Comparison of ENCODE assay signal across 8 mouse cellular contexts in genomic region chr2:167586041-167586440, GRCm38 (mm10). TPM values are rescaled to one million over a fixed set of nuclear protein-coding genes. Genes with fewer than 3 reads are reported as not detected.
DNase-seq lines count a peak whose midpoint lies in the region; ATAC-seq and TF ChIP-seq lines count a peak whose summit lies in the region.

No protein-coding gene starts in this region.

- no peak overlapping the region for H3K9ac ChIP-seq in hindbrain, embryonic 12.5 days
- H3K9ac ChIP-seq in hindbrain, postnatal 0 days (replicated peaks; ENCODE audit: low read length): no peak overlapping the region
- no peak overlapping the region for H3K9ac ChIP-seq in kidney, postnatal 0 days (ENCODE audit: low read depth, low read length)
- H3K9ac ChIP-seq in forebrain, embryonic 14.5 days (ENCODE audit: low read length): no peak overlapping the region

- no peak overlapping the region for H3K4me2 ChIP-seq in hindbrain, embryonic 12.5 days (replicated peaks)
- H3K4me2 ChIP-seq in hindbrain, postnatal 0 days (ENCODE audit: low read depth, low read length): no peak overlapping the region
- no peak overlapping the region for H3K4me2 ChIP-seq in kidney, postnatal 0 days (ENCODE audit: low read length)
- no peak overlapping the region for H3K4me2 ChIP-seq in forebrain, embryonic 14.5 days (ENCODE audit: low read length)

- no peak for ATAC-seq in hindbrain, embryonic 12.5 days (ENCODE audit: low FRiP score)
- no peak for ATAC-seq in hindbrain, postnatal 0 days
- ATAC-seq in kidney, postnatal 0 days (replicated peaks; ENCODE audit: low FRiP score, low read depth): no peak
- no peak for ATAC-seq in forebrain, embryonic 14.5 days

- no peak overlapping the region for H3K4me3 ChIP-seq in hindbrain, embryonic 12.5 days
- no peak overlapping the region for H3K4me3 ChIP-seq in hindbrain, postnatal 0 days (ENCODE audit: low read length)
- H3K4me3 ChIP-seq in kidney, postnatal 0 days (replicated peaks; ENCODE audit: low read depth, low read length): no peak overlapping the region
- no peak overlapping the region for H3K4me3 ChIP-seq in forebrain, embryonic 14.5 days (ENCODE audit: low read depth, low read length)

- no peaks in the 10 kb centered on the region for H3K9me3 ChIP-seq in hindbrain, embryonic 12.5 days (replicated peaks)
- no peaks in the 10 kb centered on the region for H3K9me3 ChIP-seq in hindbrain, postnatal 0 days (ENCODE audit: low read length)
- no peaks in the 10 kb centered on the region for H3K9me3 ChIP-seq in kidney, postnatal 0 days (replicated peaks; ENCODE audit: low read length)
- H3K9me3 ChIP-seq in forebrain, embryonic 14.5 days (replicated peaks; ENCODE audit: control insufficient read depth, low read length): no peaks in the 10 kb centered on the region

- H3K27ac ChIP-seq in hindbrain, embryonic 12.5 days: 0 out of 2 replicates have a peak overlapping the region, but pooled peaks have one; percentile 4
- H3K27ac ChIP-seq in hindbrain, postnatal 0 days: no peak overlapping the region
- H3K27ac ChIP-seq in kidney, postnatal 0 days: peak overlapping the region; percentile 81
- H3K27ac ChIP-seq in forebrain, embryonic 14.5 days (ENCODE audit: low read depth, low read length): no peak overlapping the region

- no peaks in the 10 kb centered on the region for H3K36me3 ChIP-seq in hindbrain, embryonic 12.5 days
- no peaks in the 10 kb centered on the region for H3K36me3 ChIP-seq in hindbrain, postnatal 0 days (ENCODE audit: insufficient read depth, low read length)
- H3K36me3 ChIP-seq in kidney, postnatal 0 days (ENCODE audit: insufficient read depth, low read length): no peaks in the 10 kb centered on the region
- H3K36me3 ChIP-seq in forebrain, embryonic 14.5 days (ENCODE audit: control insufficient read depth, insufficient read depth, low read length): no peaks in the 10 kb centered on the region

- peaks cover 6% of the 10 kb centered on the region; the same call in 1 of the 2 replicates for H3K27me3 ChIP-seq in hindbrain, embryonic 12.5 days
- no peaks in the 10 kb centered on the region for H3K27me3 ChIP-seq in hindbrain, postnatal 0 days (ENCODE audit: insufficient read depth, low read length)
- H3K27me3 ChIP-seq in kidney, postnatal 0 days (ENCODE audit: insufficient read depth, low read length): no peaks in the 10 kb centered on the region
- H3K27me3 ChIP-seq in forebrain, embryonic 14.5 days (replicated peaks; ENCODE audit: control insufficient read depth, insufficient read depth, low read length): no peaks in the 10 kb centered on the region

- no peak for DNase-seq in hindbrain, postnatal 0 days (ENCODE audit: low spot score)
- peak; percentile 94 for DNase-seq in fibroblast of lung, adult 2 months (ENCODE audit: low read depth)
- DNase-seq in kidney, postnatal 0 days (ENCODE audit: low spot score): no peak
- peak; percentile 83 for DNase-seq in lung, postnatal 36 days
- DNase-seq in T-cell, adult 2 months (ENCODE audit: low spot score): no peak
- DNase-seq in forebrain, embryonic 14.5 days (ENCODE audit: low spot score): no peak
- DNase-seq in testis, postnatal 10 days (ENCODE audit: low spot score): no peak

- no peak for TF ChIP-seq CTCF in hindbrain, postnatal 0 days (IDR thresholded peaks at IDR 0.05; ENCODE audit: low read depth)
- no peak for TF ChIP-seq CTCF in kidney, postnatal 0 days (IDR thresholded peaks at IDR 0.05; ENCODE audit: low read depth)

- WGBS in hindbrain, embryonic 12.5 days: 21% methylated on average over 8 of the region's 8 CpGs
- 28% methylated on average over 8 of the region's 8 CpGs for WGBS in hindbrain, postnatal 0 days
- 17% methylated on average over 8 of the region's 8 CpGs for WGBS in kidney, postnatal 0 days
- WGBS in forebrain, embryonic 14.5 days: 39% methylated on average over 8 of the region's 8 CpGs

- H3K4me1 ChIP-seq in hindbrain, embryonic 12.5 days: peaks cover 37% of the 10 kb centered on the region
- no peaks in the 10 kb centered on the region; the same call in 1 of the 2 replicates for H3K4me1 ChIP-seq in hindbrain, postnatal 0 days (ENCODE audit: insufficient read depth, low read length)
- H3K4me1 ChIP-seq in kidney, postnatal 0 days (replicated peaks; ENCODE audit: insufficient read depth, low read length): peaks cover 27% of the 10 kb centered on the region; the same call in 1 of the 2 replicates
- H3K4me1 ChIP-seq in forebrain, embryonic 14.5 days (ENCODE audit: control insufficient read depth, insufficient read depth, low read length): no peaks in the 10 kb centered on the region

RNA-seq across cellular contexts. Expression of gene Ube2v1, which starts 45.9 kb away (rescaled TPM):
- 290 and 291 TPM in 2 replicates for polyA plus RNA-seq in hindbrain, embryonic 12.5 days (2016; fragmentation: Nextera tagmentation; extraction: Ambion mirVana)
- total RNA-seq in hindbrain, postnatal 0 days (2014; rRNA removed): 209 and 247 TPM in 2 replicates
- polyA plus RNA-seq in hindbrain, postnatal 0 days (2015; fragmentation: Nextera tagmentation; extraction: Ambion mirVana): 380 and 384 TPM in 2 replicates
- polyA plus RNA-seq in kidney, postnatal 0 days (2015; fragmentation: Nextera tagmentation; extraction: Ambion mirVana): 256 and 262 TPM in 2 replicates
- polyA plus RNA-seq in forebrain, embryonic 14.5 days (2014; fragmentation: Nextera tagmentation; extraction: Ambion mirVana): 238 and 265 TPM in 2 replicates

RNA-seq across cellular contexts. Expression of gene Snai1, which starts 48.0 kb away (rescaled TPM):
- polyA plus RNA-seq in hindbrain, embryonic 12.5 days (2016; fragmentation: Nextera tagmentation; extraction: Ambion mirVana): 30.1 and 39.0 TPM in 2 replicates
- total RNA-seq in hindbrain, postnatal 0 days (2014; rRNA removed): 0.93 and 1.2 TPM in 2 replicates
- polyA plus RNA-seq in hindbrain, postnatal 0 days (2015; fragmentation: Nextera tagmentation; extraction: Ambion mirVana): 3.6 and 4.3 TPM in 2 replicates
- 33.9 and 36.1 TPM in 2 replicates for polyA plus RNA-seq in kidney, postnatal 0 days (2015; fragmentation: Nextera tagmentation; extraction: Ambion mirVana)
- 3.0 and 5.0 TPM in 2 replicates for polyA plus RNA-seq in forebrain, embryonic 14.5 days (2014; fragmentation: Nextera tagmentation; extraction: Ambion mirVana)

Comparison
In these comparisons a context has a peak if more than half of its experiments do, and no peak if none do; other contexts are left out.
1. H3K27ac ChIP-seq: peak in hindbrain, embryonic 12.5 days (single experiment) and kidney, postnatal 0 days (single experiment); none in hindbrain, postnatal 0 days (single experiment) and forebrain, embryonic 14.5 days (single experiment).
2. DNase-seq: peak in fibroblast of lung, adult 2 months (single experiment) and lung, postnatal 36 days (single experiment); none in hindbrain, postnatal 0 days (single experiment), kidney, postnatal 0 days (single experiment), T-cell, adult 2 months (single experiment), forebrain, embryonic 14.5 days (single experiment) and testis, postnatal 10 days (single experiment).